ENCODE assay signal across 24 mouse cellular contexts in genomic region chr3:67369407-67370079, GRCm38 (mm10). TPM values are rescaled to one million over a fixed set of nuclear protein-coding genes. Genes with fewer than 3 reads are reported as not detected.
DNase-seq lines count a peak whose midpoint lies in the region; ATAC-seq and TF ChIP-seq lines count a peak whose summit lies in the region.
"Had no signal": no experiment of that assay in that cellular context is flagged by ENCODE, and none has a peak within 500 bp of the region (broad histone marks: within the 10 kb centered on the region; RNA-seq: fewer than 3 reads in every experiment).

No protein-coding gene starts in this region.

- H3K4me1 ChIP-seq in kidney, postnatal 0 days (replicated peaks; ENCODE audit: insufficient read depth, low read length), result no peaks in the 10 kb centered on the region
- no peaks in the 10 kb centered on the region for H3K4me1 ChIP-seq in ES-E14 (ENCODE audit: control insufficient read depth in 2 of 2, insufficient read depth in 2 of 2, low read length in 2 of 2, poor library complexity in 1 of 2)

- in situ Hi-C loops in ES-E14 (cut with MboI; ENCODE audit: low sequenced_read_pairs in 2 of 2, unreplicated experiment in 2 of 2), result no loop called here

- H3K27me3 ChIP-seq in kidney, postnatal 0 days (ENCODE audit: insufficient read depth, low read length), result 0 out of 2 replicates have a peak, but pooled peaks cover 3% of the 10 kb centered on the region

- H3K4me2 ChIP-seq in kidney, postnatal 0 days (ENCODE audit: low read length), result no peak overlapping the region
- H3K4me2 ChIP-seq: embryonic facial prominence, embryonic 13.5 days; hindbrain, embryonic 12.5 days; lung, embryonic 15.5 days; neural tube, embryonic 15.5 days had no signal

- no peak for DNase-seq in gastrocnemius, adult 2 months
- no peak for DNase-seq in gastrocnemius, postnatal 10 days
- no peak for DNase-seq in kidney, postnatal 0 days (ENCODE audit: low spot score)
- no peak for DNase-seq in kidney, postnatal 10 days
- peak; percentile 11 for DNase-seq in ES-E14 (ENCODE audit: low read depth, low spot score)
- DNase-seq in heart, postnatal 4 days, result peak; percentile 44
- no peak for DNase-seq in spleen, adult 12 weeks (ENCODE audit: low spot score)
- DNase-seq in cerebellum, adult 18-20 months, result no peak
- DNase-seq: cerebellum, adult 2 months; gastrocnemius, postnatal 25 days; kidney, postnatal 14 days; right cerebral cortex, adult 18-20 months; spleen, adult 18-20 months had no signal

- WGBS in kidney, postnatal 0 days, result 80% methylated on average over 5 of the region's 5 CpGs

- intact Hi-C loops in gastrocnemius, adult 2 months (cut with DNase I), result no loop called here

- peak overlapping the region; percentile 85 for H3K27ac ChIP-seq in gastrocnemius, adult 2 months
- H3K27ac ChIP-seq in kidney, postnatal 0 days, result no peak overlapping the region
- no peak overlapping the region for H3K27ac ChIP-seq in ES-E14 (ENCODE audit: insufficient read depth, low read depth, low read length, poor library complexity, severe bottlenecking)
- H3K27ac ChIP-seq: embryonic facial prominence, embryonic 13.5 days; hindbrain, embryonic 12.5 days; lung, embryonic 15.5 days; neural tube, embryonic 15.5 days had no signal

- H3K36me3 ChIP-seq in kidney, postnatal 0 days (ENCODE audit: insufficient read depth, low read length), result no peaks in the 10 kb centered on the region
- H3K36me3 ChIP-seq in ES-E14 (ENCODE audit: control insufficient read depth, insufficient read depth, low read length, poor library complexity, severe bottlenecking), result no peaks in the 10 kb centered on the region
- H3K36me3 ChIP-seq: embryonic facial prominence, embryonic 13.5 days; hindbrain, embryonic 12.5 days; lung, embryonic 15.5 days; neural tube, embryonic 15.5 days had no signal

- H3K4me3 ChIP-seq in gastrocnemius, adult 2 months, result no peak overlapping the region
- H3K4me3 ChIP-seq in kidney, postnatal 0 days (replicated peaks; ENCODE audit: low read depth, low read length), result no peak overlapping the region
- no peak overlapping the region for H3K4me3 ChIP-seq in ES-E14 (ENCODE audit: insufficient read depth in 1 of 2, low read depth in 1 of 2, low read length in 2 of 2, poor library complexity in 1 of 2, severe bottlenecking in 1 of 2)
- H3K4me3 ChIP-seq: embryonic facial prominence, embryonic 13.5 days; hindbrain, embryonic 12.5 days; lung, embryonic 15.5 days; neural tube, embryonic 15.5 days had no signal

- peak; percentile 29 for TF ChIP-seq CTCF in gastrocnemius, adult 2 months (IDR thresholded peaks at IDR 0.05)
- TF ChIP-seq CTCF in kidney, postnatal 0 days (IDR thresholded peaks at IDR 0.05; ENCODE audit: low read depth), result peak; percentile 23; the same call in 1 of the 2 replicates

- H3K9ac ChIP-seq in kidney, postnatal 0 days (ENCODE audit: low read depth, low read length), result no peak overlapping the region
- no peak overlapping the region for H3K9ac ChIP-seq in ES-E14 (ENCODE audit: insufficient read depth, low read depth, low read length, poor library complexity, severe bottlenecking)
- H3K9ac ChIP-seq: embryonic facial prominence, embryonic 13.5 days; hindbrain, embryonic 12.5 days; lung, embryonic 15.5 days; neural tube, embryonic 15.5 days had no signal

- ATAC-seq in kidney, postnatal 0 days (replicated peaks; ENCODE audit: low FRiP score, low read depth), result no peak
- ATAC-seq: intestine, embryonic 16.5 days had no signal

- H3K9me3 ChIP-seq in kidney, postnatal 0 days (replicated peaks; ENCODE audit: low read length), result no peaks in the 10 kb centered on the region
- no peaks in the 10 kb centered on the region for H3K9me3 ChIP-seq in ES-E14 (ENCODE audit: control insufficient read depth, insufficient read depth, low read depth, low read length)
- H3K9me3 ChIP-seq: embryonic facial prominence, embryonic 13.5 days; hindbrain, embryonic 12.5 days; lung, embryonic 15.5 days; neural tube, embryonic 15.5 days had no signal

TF ChIP-seq in ES-E14, 5 proteins besides CTCF, POLR2A, EP300 and RAD21:
- TF ChIP-seq ZNF384 (IDR thresholded peaks at IDR 0.05; ENCODE audit: low read depth, low read length) (peak; percentile 40; the same call in 1 of the 2 replicates), ZC3H11A (IDR thresholded peaks at IDR 0.05; ENCODE audit: borderline replicate concordance, low read depth, low read length) (no peak)

RNA-seq across cellular contexts. Expression of gene Mlf1, which starts 4.4 kb away (rescaled TPM):
- 100 to 1,000 TPM; 363 to 411 TPM for total RNA-seq in gastrocnemius, adult 2 months (2021)
- 100 to 1,000 TPM; 466 to 536 TPM for total RNA-seq in gastrocnemius, postnatal 10 days (2021)
- 7.7 and 8.2 TPM in 2 replicates for polyA plus RNA-seq in kidney, postnatal 0 days (2015; fragmentation: Nextera tagmentation; extraction: Ambion mirVana)
- 2.0 TPM in 2 replicates for total RNA-seq in ES-E14 (2012; rRNA removed)
- 100 to 1,000 TPM; 390 to 439 TPM for total RNA-seq in heart, postnatal 4 days (2021)
- polyA plus RNA-seq: liver, adult 2 months had no signal

RNA-seq across cellular contexts. Expression of gene Gm17402, which starts 5.4 kb away (rescaled TPM):
- total RNA-seq in gastrocnemius, adult 2 months (2021), result not detected
- total RNA-seq in gastrocnemius, postnatal 10 days (2021), result not detected
- not detected in 2 replicates for polyA plus RNA-seq in kidney, postnatal 0 days (2015; fragmentation: Nextera tagmentation; extraction: Ambion mirVana)
- not detected in 2 replicates for total RNA-seq in ES-E14 (2012; rRNA removed)
- total RNA-seq in heart, postnatal 4 days (2021), result not detected
- total RNA-seq: gastrocnemius, postnatal 25 days; layer of hippocampus, postnatal 10 days; left cerebral cortex, postnatal 25 days; liver, adult 2 months; megakaryocyte progenitor cell, adult 5-6 weeks had no signal
- polyA plus RNA-seq: cerebellum, adult 2 months; cortical plate, adult 2 months; embryonic facial prominence, embryonic 13.5 days; hindbrain, embryonic 12.5 days; intestine, embryonic 16.5 days; liver, adult 2 months; lung, embryonic 15.5 days; neural tube, embryonic 15.5 days; stomach, embryonic 16.5 days had no signal

Comparison
In these comparisons a context has a peak if more than half of its experiments do, and no peak if none do; other contexts are left out.
1. DNase-seq: peak in ES-E14 (single experiment) and heart, postnatal 4 days (single experiment); none in gastrocnemius, adult 2 months (single experiment), gastrocnemius, postnatal 10 days (single experiment), kidney, postnatal 0 days (single experiment), kidney, postnatal 10 days (single experiment), spleen, adult 12 weeks (single experiment) and cerebellum, adult 18-20 months (0 of 2).
2. RNA of gene Mlf1, which starts 4.4 kb away (total RNA-seq): 466 to 536 TPM in gastrocnemius, postnatal 10 days, 390 to 439 TPM in heart, postnatal 4 days and 363 to 411 TPM in gastrocnemius, adult 2 months; 2.0 TPM in ES-E14; every median in the first group is over 100 times any median in the second.